Mouse (Mus musculus) hindbrain, postnatal 0 days (tissue): ENCODE data around the gene Ror1. TPM values are rescaled to one million over a fixed set of nuclear protein-coding genes. Genes with fewer than 3 reads are reported as not detected.

ENCODE experiments used
- ATAC-seq: fragments of 200-750 bp; cut with Nextera tagmentation; 2 replicates; pipeline ENCODE4 v1.8.0; 2017; ENCODE audit warnings: mild to moderate bottlenecking, moderate TSS enrichment, moderate library complexity
- DNase-seq: peaks from one replicate; pipeline ENCODE4 v3.0.0-alpha.2; 2015; ENCODE audit warnings: low spot score
- H3K27ac ChIP-seq: fragments of 300-500 bp; sonication (generic); 2 replicates; pipeline ENCODE4 v1.5.1; 2014; ENCODE audit warnings: mild to moderate bottlenecking
- H3K27me3 ChIP-seq: fragments of 300-500 bp; sonication (generic); 2 replicates; pipeline ENCODE4 v1.6.1; 2014; ENCODE audit warnings: low read length, mixed read lengths; ENCODE audit not compliant: insufficient read depth
- H3K36me3 ChIP-seq: fragments of 300-500 bp; sonication (generic); 2 replicates; pipeline ENCODE4 v1.6.1; 2014; ENCODE audit warnings: low read length, mixed read lengths; ENCODE audit not compliant: insufficient read depth
- H3K4me1 ChIP-seq: fragments of 300-500 bp; sonication (generic); 2 replicates; pipeline ENCODE4 v1.6.1; 2014; ENCODE audit warnings: antibody characterized with exemption, low read length, mixed read lengths; ENCODE audit not compliant: insufficient read depth
- H3K4me2 ChIP-seq: fragments of 300-500 bp; sonication (generic); 2 replicates; pipeline ENCODE4 v1.6.1; 2014; ENCODE audit warnings: low read depth, mild to moderate bottlenecking, low read length, moderate library complexity, mixed read lengths
- H3K4me3 ChIP-seq: fragments of 300-500 bp; sonication (generic); 2 replicates; pipeline ENCODE4 v1.5.1; 2014; ENCODE audit warnings: low read length
- H3K9ac ChIP-seq: fragments of 300-500 bp; sonication (generic); replicated peaks from 2 replicates; pipeline ENCODE4 v1.6.1; 2014; ENCODE audit warnings: mild to moderate bottlenecking, low read length, moderate library complexity, mixed read lengths
- H3K9me3 ChIP-seq: fragments of 300-500 bp; sonication (generic); 2 replicates; pipeline ENCODE4 v1.6.1; 2016; ENCODE audit warnings: low read length, mixed read lengths
- CTCF ChIP-seq: IDR thresholded peaks from 2 replicates; pipeline ENCODE4 v1.5.1; 2016; ENCODE audit warnings: antibody characterized with exemption, control low read depth, low read depth
- WGBS: fragments of 180-500 bp; shearing (Covaris S2); extraction: QIAGEN DNeasy Blood & Tissue Kit; methylation state at CpG from one replicate; pipeline ENCODE4 v1.1.7; 2014; 5-methylcytosine and 5-hydroxymethylcytosine counted together
- polyA plus RNA-seq: library from polyadenylated mRNA; unstranded; fragments of >200 nt; fragmentation: Nextera tagmentation; extraction: Ambion mirVana; gene quantifications from 2 replicates; pipeline ENCODE4 v1.2.1, GENCODE M21; 2015
- total RNA-seq: library from RNA; depleted of rRNA; stranded (reverse); fragments of >200 nt; gene quantifications from 2 replicates; pipeline ENCODE4 v1.2.3, GENCODE M21; 2014

The Ror1 gene
- total and polyA plus RNA-seq, 2 experiments from 2014 or later: 2.0 to 5.8 TPM

GRCm38 (mm10) chr4:100214324-100215215 is 119.0 kb downstream of the Ror1 start:
- 58% methylated on average over 13 of the region's 13 CpGs for WGBS
- no peak overlapping the region for H3K4me2 ChIP-seq
- H3K9me3 ChIP-seq: no peaks in the 10 kb centered on the region
- no peak overlapping the region for H3K27ac ChIP-seq
- ATAC-seq (no peak; the same call in 1 of the 2 replicates), DNase-seq (no peak)
- no peak overlapping the region for H3K4me3 ChIP-seq
- no peak overlapping the region for H3K9ac ChIP-seq
- TF ChIP-seq CTCF: peak; percentile 56
- H3K36me3 ChIP-seq: no peaks in the 10 kb centered on the region
- H3K4me1 ChIP-seq: no peaks in the 10 kb centered on the region
- no peaks in the 10 kb centered on the region for H3K27me3 ChIP-seq

- no peak overlapping the region for H3K4me2 ChIP-seq
- WGBS: 80% methylated on average over 3 of the region's 3 CpGs
- no peak overlapping the region for H3K27ac ChIP-seq
- no peak for ATAC-seq
- no peaks in the 10 kb centered on the region for H3K4me1 ChIP-seq
- no peak for TF ChIP-seq CTCF
- no peaks in the 10 kb centered on the region for H3K9me3 ChIP-seq
- no peak for DNase-seq
- H3K27me3 ChIP-seq: no peaks in the 10 kb centered on the region
- no peak overlapping the region for H3K4me3 ChIP-seq
- no peak overlapping the region for H3K9ac ChIP-seq
- no peaks in the 10 kb centered on the region for H3K36me3 ChIP-seq
Measured at GRCm38 (mm10) chr4:100216587-100216986, 121.0 kb downstream of the Ror1 start.

- Histone ChIP-seq H3K4me2 (no peak overlapping the region), H3K4me1 (no peaks in the 10 kb centered on the region), H3K4me3 (no peak overlapping the region), H3K9ac (no peak overlapping the region), H3K27me3 (no peaks in the 10 kb centered on the region), H3K36me3 (no peaks in the 10 kb centered on the region), H3K9me3 (no peaks in the 10 kb centered on the region), H3K27ac (no peak overlapping the region)
- ATAC-seq (peak; percentile 92), DNase-seq (peak; percentile 84)
- no peak for TF ChIP-seq CTCF
- WGBS: 71% methylated on average over 4 of the region's 4 CpGs
Measured at GRCm38 (mm10) chr4:100219026-100219425, 123.4 kb downstream of the Ror1 start.

- ATAC-seq (no peak), DNase-seq (no peak)
- Histone ChIP-seq H3K9me3 (no peaks in the 10 kb centered on the region), H3K4me2 (no peak overlapping the region), H3K36me3 (no peaks in the 10 kb centered on the region), H3K9ac (no peak overlapping the region), H3K4me3 (no peak overlapping the region), H3K4me1 (no peaks in the 10 kb centered on the region), H3K27ac (peak overlapping the region; percentile 28; the same call in 1 of the 2 replicates), H3K27me3 (no peaks in the 10 kb centered on the region)
- no peak for TF ChIP-seq CTCF
- WGBS: 68% methylated on average over 4 of the region's 4 CpGs
Measured at GRCm38 (mm10) chr4:100219599-100219998, 124.0 kb downstream of the Ror1 start.

GRCm38 (mm10) chr4:100221978-100222737 is 126.6 kb downstream of the Ror1 start:
- no peaks in the 10 kb centered on the region for H3K27me3 ChIP-seq
- H3K36me3 ChIP-seq: no peaks in the 10 kb centered on the region
- TF ChIP-seq CTCF: no peak
- no peak for DNase-seq
- H3K9me3 ChIP-seq: no peaks in the 10 kb centered on the region
- no peak for ATAC-seq
- H3K4me1 ChIP-seq: no peaks in the 10 kb centered on the region
- no peak overlapping the region for H3K9ac ChIP-seq
- no peak overlapping the region for H3K4me3 ChIP-seq
- 56% methylated on average over 13 of the region's 13 CpGs for WGBS
- H3K4me2 ChIP-seq: no peak overlapping the region
- H3K27ac ChIP-seq: no peak overlapping the region

- H3K9ac ChIP-seq: no peak overlapping the region
- WGBS: 68% methylated on average over 1 of the region's 1 CpGs
- DNase-seq (no peak), ATAC-seq (no peak)
- H3K27ac ChIP-seq: no peak overlapping the region
- H3K4me2 ChIP-seq: no peak overlapping the region
- H3K36me3 ChIP-seq: no peaks in the 10 kb centered on the region
- no peak for TF ChIP-seq CTCF
- no peaks in the 10 kb centered on the region for H3K9me3 ChIP-seq
- H3K4me3 ChIP-seq: no peak overlapping the region
- H3K4me1 ChIP-seq: no peaks in the 10 kb centered on the region
- H3K27me3 ChIP-seq: no peaks in the 10 kb centered on the region
Measured at GRCm38 (mm10) chr4:100223532-100223931, 127.9 kb downstream of the Ror1 start.
